Mouse (Mus musculus): Measurements from ENCODE around the gene Aprt.
"Not testable (repeated sequence)": the region's sequence is repeated elsewhere in the genome, so short reads cannot be mapped to it uniquely, and the experiment has no call there.

Gene Aprt

DNA sequence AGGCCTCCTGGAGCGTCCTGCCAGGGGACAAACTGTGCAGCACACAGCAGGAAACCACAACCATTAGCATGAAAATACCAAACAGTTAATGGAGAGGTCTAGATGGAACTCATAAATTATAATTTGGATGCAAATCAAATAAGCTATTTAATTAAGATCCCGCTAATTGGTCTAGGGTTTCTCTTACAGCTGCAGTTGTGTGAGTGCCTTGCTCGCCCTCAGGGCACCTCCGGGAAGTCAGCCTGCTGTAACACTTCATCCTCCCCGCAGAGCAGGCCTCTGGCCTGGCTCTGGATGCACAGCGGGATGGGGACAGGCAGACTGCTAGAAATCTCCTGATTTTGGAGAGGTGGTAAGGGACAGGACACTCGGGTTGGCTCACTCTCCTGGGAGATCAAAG is 9.5 kb upstream of the Aprt start:
- DNase-seq (ENCODE audit: low read depth): no peak

DNA sequence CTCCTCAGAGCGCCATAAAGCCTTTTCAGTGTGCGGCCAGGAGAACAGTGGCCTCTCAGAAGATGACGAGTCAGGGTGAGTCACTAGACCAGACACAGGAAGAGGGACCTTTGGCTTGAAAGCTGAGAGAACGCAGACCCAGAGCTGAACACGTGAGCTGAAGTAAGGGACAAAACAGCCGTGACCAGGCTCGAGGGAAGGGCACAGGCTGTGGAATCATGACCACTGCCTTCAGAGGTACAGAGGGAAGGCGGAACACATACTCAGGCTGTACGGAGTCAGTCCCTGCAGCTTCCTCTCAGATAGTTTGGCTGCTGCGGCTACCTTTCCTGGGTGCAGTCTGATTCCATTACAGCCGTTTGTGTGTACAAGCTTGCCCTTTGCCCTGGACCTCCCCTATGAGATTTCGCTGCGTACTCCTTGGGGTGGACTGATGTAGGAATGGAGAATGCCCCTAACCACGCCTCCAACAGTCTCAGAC is 8.7 kb upstream of the Aprt start:
- no peak for DNase-seq (ENCODE audit: low read depth)

DNA sequence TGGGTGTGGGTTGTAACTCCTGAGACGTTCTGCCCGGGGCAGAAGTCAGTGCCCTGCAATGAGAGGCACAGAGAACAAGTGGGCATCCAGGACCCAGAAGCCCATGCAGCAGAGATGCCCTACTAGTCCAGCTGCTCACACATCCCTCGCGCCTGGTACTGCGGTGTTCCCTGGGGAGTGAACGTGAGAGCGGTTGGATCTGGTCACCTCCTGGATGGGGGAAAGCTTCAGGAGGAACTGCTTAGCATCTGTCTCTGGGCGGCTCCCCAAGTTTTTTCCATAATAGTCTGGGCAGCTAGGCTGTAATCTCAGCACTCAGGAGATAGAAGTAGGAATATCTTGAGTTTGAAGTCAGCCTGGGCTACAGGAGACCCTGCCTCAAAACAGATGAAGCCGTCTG is 8.3 kb upstream of the Aprt start:
- no peak for DNase-seq (ENCODE audit: low read depth)

DNA sequence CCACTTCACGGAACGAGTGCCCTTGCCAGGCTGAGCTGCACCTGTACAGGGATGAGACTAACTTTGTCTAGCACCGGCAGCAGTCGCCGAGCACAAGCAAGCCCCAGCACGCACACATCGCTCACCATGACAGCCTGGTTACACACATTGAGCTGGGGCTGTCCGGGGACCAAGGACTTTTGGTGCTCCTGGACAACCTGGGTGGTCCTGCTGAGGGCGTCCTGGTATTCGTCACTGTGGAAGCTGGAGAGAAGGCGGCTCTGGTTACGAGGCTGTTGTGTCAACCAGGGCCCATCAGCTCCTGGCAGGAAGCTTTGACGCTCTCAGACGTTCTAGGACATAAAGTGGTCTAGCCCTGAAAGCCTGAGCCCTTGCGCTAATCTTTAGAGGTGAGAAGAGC is 4.2 kb upstream of the Aprt start:
- DNase-seq (ENCODE audit: low read depth): no peak

DNA sequence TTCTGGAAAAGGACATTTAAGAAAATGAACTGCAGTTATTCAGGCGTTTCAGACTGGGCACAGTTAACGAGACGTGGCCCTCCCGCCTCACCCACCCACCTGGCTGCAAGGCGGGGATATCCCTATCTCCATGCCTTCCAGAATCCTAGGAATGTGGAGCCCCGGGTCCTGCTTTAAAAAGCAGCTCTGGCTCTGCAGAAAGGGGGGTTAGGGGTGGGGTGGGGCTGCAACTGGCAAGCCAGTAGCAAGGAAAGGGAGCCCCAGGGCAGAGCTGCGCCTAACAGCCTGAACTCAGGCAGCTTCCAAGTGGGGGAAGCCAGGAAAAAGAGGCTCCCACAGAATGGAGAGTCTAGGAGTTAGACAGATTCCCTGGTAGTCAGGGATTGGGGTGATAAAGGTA is 2.5 kb upstream of the Aprt start:
- no peak for DNase-seq (ENCODE audit: low read depth)

DNA sequence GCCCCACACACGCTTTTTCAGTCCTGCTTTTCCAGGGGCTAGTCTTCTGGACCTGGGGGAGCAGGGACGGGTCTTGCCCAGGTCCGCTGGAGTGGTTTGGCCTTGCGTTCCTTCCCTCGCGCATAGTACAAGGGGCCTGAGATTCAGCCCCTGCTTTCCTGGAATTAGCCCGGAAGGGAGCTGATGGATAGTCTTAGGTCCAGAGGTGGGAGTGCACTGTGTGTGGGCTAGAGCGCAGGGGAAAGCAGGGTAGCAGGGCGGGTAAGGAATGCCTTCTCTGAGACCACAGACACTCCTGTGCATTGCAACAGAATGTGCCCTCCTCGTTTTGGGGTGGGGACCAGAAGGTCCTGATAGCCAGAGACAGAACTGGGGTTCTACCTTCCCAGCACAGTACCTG is 407 bp upstream of the Aprt start:
- DNase-seq (ENCODE audit: low read depth): no peak

GRCm38 (mm10) chr8:122575735-122576647 is 718 bp downstream of the Aprt start:
- DNase-seq (ENCODE audit: low read depth): no peak

- DNase-seq (ENCODE audit: low read depth): no peak
Measured at GRCm38 (mm10) chr8:122575286-122575685, 1.4 kb downstream of the Aprt start.

DNA sequence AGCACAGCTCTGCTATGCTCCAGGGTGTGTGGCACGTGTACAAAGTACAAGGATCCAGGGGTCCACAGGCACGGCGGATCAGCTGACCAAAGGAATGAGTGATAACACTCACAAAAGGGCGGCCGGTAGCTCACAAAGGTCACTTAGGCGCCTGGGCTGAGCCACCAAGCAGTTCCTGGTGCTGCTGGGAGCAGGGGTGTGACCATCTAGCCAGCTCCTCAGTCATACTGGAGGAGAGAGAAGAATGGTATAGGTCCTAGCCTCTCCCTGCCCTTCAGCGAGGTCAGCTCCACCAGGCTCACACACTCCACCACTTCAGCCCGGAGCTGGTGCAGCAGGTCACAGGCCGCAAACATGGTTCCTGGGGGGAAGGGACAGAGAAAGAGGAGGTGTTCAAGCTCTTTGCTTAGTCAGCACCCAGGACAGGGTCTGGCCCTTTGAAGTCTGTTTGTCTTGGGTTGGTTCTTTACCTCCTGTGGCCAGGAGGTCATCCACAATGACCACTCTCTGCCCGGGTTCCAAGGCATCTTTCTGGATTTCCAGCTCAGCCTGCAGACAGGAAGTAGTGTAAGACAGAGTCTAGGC is 1.9 kb downstream of the Aprt start:
- DNase-seq (ENCODE audit: low read depth): no peak

GRCm38 (mm10) chr8:122574264-122574663 is 2.4 kb downstream of the Aprt start:
- DNase-seq (ENCODE audit: low read depth): no peak

DNA sequence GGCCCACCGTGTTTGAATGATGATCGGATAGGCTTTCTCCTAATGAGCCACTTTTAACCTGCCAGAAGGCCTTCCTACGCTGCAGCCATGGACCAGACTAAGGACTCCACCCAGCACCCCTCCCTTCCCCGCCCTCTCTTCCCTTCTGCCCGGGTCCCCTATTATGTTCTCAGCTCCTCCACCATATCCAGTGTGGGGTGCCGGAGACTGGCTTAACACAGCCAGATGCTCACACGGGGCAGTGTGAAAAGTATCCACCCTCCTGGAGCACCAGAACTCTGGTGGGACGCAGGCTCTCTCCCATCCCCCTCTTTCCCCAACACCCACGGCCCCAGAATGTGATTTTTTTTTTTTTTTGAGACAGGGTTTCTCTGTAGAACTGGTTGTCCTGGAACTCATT is 3.1 kb downstream of the Aprt start:
- no peak for DNase-seq (ENCODE audit: low read depth)

DNA sequence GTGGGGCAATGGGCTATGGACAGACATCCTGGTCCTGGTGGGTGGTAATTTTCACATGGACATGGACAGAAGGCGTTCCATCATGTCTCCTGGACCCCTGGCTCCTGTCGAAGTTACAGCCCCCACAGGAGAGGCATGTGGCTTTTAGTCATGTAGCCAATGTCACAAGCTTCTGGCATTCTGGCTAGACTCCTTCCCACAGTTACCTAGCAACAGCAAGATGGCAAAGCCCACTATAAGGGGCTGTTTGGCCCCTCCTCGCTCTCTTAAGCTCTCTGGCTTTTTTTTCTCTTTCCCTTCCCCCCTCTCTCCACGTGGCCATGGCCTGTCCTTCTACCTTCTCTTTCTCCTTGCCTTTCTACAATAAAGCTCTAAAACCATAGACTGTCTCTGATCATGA is 3.5 kb downstream of the Aprt start:
- not testable (repeated sequence) for DNase-seq (ENCODE audit: low read depth)

DNA sequence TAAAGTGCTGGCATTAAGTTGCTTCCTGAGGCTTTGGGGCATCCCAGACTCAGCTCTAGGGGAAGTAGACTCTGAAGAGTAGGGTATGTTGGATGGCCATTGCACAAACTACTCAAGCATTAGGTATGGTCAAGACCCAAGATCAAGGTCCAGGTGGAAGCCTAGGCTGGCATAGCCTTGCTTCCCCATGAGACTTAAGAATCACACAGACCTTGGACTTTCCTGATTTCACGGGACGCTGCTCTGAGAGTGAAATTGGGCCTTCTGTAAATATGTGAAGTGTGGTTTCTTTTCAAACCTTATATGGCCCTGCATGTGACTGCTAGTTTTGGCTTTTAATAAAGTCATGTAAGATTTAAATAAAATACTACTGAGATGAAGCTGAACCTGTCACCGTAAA is 4.0 kb downstream of the Aprt start:
- no peak for DNase-seq (ENCODE audit: low read depth)

- no peak for DNase-seq (ENCODE audit: low read depth)
Measured at GRCm38 (mm10) chr8:122571750-122572267, 4.9 kb downstream of the Aprt start.

- DNase-seq (ENCODE audit: low read depth): no peak
Measured at GRCm38 (mm10) chr8:122571153-122571552, 5.6 kb downstream of the Aprt start.

DNA sequence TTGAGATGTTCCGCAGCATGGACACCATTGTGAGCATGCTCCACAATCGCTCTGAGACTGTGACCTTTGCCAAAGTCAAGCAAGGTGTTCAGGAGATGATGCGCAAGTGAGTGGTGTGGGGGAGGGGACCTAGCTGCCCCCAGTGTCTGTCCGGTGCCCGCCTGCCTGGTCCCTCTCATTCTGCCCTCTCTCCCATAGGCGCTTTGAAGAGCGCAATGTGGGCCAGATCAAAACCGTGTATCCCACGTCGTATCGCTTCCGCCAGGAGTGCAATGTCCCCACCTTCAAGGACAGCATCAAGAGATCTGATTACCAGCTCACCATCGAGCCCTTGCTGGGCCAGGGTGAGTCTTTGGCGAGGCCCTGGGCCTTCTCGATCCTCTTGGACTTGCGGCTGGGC is 6.7 kb downstream of the Aprt start:
- no peak for DNase-seq (ENCODE audit: low read depth)

DNA sequence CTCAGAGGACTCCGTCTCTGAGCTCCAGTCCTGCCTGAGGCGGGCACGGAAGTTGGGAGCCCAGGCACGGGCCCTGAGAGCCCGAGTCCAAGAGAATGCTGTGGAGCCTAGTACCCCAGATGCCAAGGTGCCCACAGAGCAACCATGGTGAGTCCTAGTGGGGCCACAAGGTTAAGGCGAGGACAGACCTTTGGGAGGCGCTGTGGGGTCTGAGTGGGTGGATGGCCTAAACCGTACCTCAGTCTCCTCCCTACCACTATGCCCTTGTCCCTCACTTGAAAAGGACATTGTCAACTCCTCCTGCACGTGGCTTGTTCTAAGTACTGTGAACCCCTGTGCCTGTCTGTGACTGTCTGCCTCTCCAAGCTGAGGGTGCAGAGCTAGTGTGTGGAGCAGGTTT is 7.4 kb downstream of the Aprt start:
- DNase-seq (ENCODE audit: low read depth): no peak

DNA sequence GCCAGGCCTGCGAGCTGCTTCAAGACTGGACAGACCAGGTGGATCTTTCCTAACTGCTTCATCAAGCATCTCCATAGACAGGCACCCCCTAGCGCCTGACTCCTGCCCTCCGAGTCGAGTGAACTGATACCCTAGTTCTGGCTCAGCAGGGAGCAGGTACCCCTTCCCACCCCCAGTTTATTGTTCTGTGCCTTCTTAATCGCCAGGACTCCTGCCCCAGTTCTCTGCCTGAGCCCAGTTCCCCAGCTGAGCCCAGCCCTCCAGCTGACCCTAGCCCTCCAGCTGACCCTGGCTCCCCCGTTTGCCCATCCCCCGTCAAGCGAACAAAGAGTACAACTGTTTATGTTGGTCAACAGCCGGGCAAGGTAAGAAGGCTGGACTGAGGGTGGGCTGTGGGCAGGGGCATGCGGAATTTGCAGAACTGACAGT is 7.8 kb downstream of the Aprt start:
- DNase-seq (ENCODE audit: low read depth): no peak

GRCm38 (mm10) chr8:122568109-122568504 is 8.6 kb downstream of the Aprt start:
- no peak for DNase-seq (ENCODE audit: low read depth)

DNA sequence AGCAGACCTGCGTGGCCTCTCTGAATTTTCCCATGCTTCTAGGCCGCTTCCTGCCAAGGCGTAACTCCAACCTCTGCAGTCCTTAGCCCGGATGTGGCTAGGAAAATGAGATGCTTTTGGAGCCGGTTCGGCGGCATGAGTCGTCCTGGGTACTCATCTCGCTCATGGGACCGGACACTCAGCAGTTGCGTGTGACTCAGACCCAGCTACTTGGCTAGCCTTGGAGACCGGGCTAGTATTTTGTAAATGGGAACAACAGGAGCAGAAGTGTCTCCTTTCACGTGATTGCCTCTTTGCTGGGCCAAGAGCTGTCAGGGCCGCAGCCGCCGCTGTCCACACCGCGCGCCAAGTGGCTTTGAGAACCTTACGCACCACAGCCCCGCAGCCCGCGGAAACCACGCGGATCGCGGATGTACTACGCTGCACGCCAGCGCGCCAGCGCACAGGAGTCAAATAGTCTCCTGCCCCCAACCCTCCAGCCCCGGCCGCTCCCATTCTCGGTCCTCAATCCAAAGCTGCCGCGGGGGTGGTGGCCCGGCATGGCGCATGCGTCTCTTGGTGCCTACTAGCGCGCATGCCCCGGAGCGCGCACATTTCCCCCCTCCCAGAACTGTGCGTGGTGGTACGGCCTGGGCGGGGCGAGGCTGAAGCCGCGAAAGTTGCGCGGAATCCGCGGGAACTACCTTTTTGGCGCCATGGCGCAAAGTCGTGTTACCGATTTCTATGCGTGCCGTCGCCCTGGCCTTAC is 9.2 kb downstream of the Aprt start, which contains the start of gene Cdt1:
Gene Cdt1, plus strand, starts transcription at position 655 of the 748 bp plus-strand sequence.
- peak; percentile 92 for DNase-seq (ENCODE audit: low read depth)

DNA sequence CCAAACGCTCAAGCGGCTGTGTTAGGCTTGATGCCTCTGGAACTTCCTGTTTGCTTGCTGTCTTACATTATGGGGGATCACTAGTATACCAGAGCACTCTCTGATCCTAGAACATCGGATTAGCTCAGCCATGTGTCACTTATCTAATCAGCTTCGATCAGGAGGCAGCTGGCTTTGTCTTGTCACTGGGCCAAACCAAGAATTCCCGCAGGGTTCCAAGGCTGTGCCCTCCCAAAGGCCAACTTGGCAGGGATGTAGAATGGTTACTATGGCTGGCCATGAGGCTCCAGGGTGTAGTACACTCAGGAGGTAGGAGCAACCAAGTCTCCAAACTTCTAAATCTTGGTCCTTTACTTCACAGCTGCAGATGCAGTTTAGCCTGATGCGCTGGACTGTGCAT is 9.9 kb downstream of the Aprt start:
- no peak for DNase-seq (ENCODE audit: low read depth)

Measured in c-Kit-positive CD71-positive TER-119-negative erythroid progenitor cells, embryonic 14.5 days (primary cell).